Mouse (Mus musculus): ENCODE data around the gene Wnt10a.

- TF ChIP-seq CTCF (IDR thresholded peaks at IDR 0.05; ENCODE audit: low read depth) (no peak), EP300 (optimal IDR thresholded peaks at IDR 0.05) (no peak)
Observed at GRCm38 (mm10) chr1:74797459-74797858, 6.1 kb downstream of the Wnt10a start.

Data from stomach, postnatal 0 days (tissue).